ENCODE assay signal across 27 mouse cellular contexts in genomic region chr2:157166371-157167080, GRCm38 (mm10). TPM values are rescaled to one million over a fixed set of nuclear protein-coding genes. Genes with fewer than 3 reads are reported as not detected.
DNase-seq lines count a peak whose midpoint lies in the region; ATAC-seq and TF ChIP-seq lines count a peak whose summit lies in the region.
"Had no signal": no experiment of that assay in that cellular context is flagged by ENCODE, and none has a peak within 500 bp of the region (broad histone marks: within the 10 kb centered on the region; RNA-seq: fewer than 3 reads in every experiment).

No protein-coding gene starts in this region.

- H3K36me3 ChIP-seq in intestine, postnatal 0 days (ENCODE audit: control insufficient read depth, insufficient read depth), result peaks cover 34% of the 10 kb centered on the region

- no peak overlapping the region for H3K9ac ChIP-seq in intestine, postnatal 0 days (ENCODE audit: low read depth, low read length)
- H3K9ac ChIP-seq: embryonic facial prominence, embryonic 13.5 days; forebrain, embryonic 15.5 days; heart, embryonic 12.5 days; hindbrain, embryonic 14.5 days; limb, embryonic 15.5 days; liver, embryonic 14.5 days; midbrain, embryonic 13.5 days; neural tube, embryonic 13.5 days had no signal

- TF ChIP-seq CTCF in gastrocnemius, adult 2 months (IDR thresholded peaks at IDR 0.05), result no peak
- no peak for TF ChIP-seq CTCF in left cerebral cortex, adult 2 months (IDR thresholded peaks at IDR 0.05)
- no peak for TF ChIP-seq CTCF in intestine, postnatal 0 days (IDR thresholded peaks at IDR 0.05; ENCODE audit: low read depth)

- H3K4me2 ChIP-seq in intestine, postnatal 0 days (replicated peaks; ENCODE audit: low read depth), result no peak overlapping the region
- H3K4me2 ChIP-seq: embryonic facial prominence, embryonic 13.5 days; forebrain, embryonic 15.5 days; heart, embryonic 12.5 days; hindbrain, embryonic 14.5 days; limb, embryonic 15.5 days; midbrain, embryonic 13.5 days; neural tube, embryonic 13.5 days had no signal

- H3K27ac ChIP-seq in gastrocnemius, adult 2 months, result peak overlapping the region; percentile 1; the same call in 1 of the 2 replicates
- H3K27ac ChIP-seq in left cerebral cortex, adult 2 months, result no peak overlapping the region
- no peak overlapping the region for H3K27ac ChIP-seq in intestine, postnatal 0 days (ENCODE audit: low read depth, low read length)
- H3K27ac ChIP-seq: embryonic facial prominence, embryonic 13.5 days; forebrain, embryonic 10.5 days; forebrain, embryonic 15.5 days; heart, adult 2 months; hindbrain, embryonic 14.5 days; limb, embryonic 10.5 days; limb, embryonic 15.5 days; liver, embryonic 14.5 days; midbrain, embryonic 13.5 days; neural tube, embryonic 13.5 days had no signal

- H3K4me3 ChIP-seq in gastrocnemius, adult 2 months, result no peak overlapping the region
- H3K4me3 ChIP-seq in left cerebral cortex, adult 2 months, result no peak overlapping the region
- no peak overlapping the region for H3K4me3 ChIP-seq in intestine, postnatal 0 days (ENCODE audit: low read depth, low read length)
- H3K4me3 ChIP-seq: embryonic facial prominence, embryonic 13.5 days; forebrain, embryonic 10.5 days; forebrain, embryonic 15.5 days; heart, adult 2 months; heart, embryonic 12.5 days; limb, embryonic 10.5 days; limb, embryonic 15.5 days; midbrain, embryonic 13.5 days; neural tube, embryonic 13.5 days had no signal

- 94% methylated on average over 12 of the region's 12 CpGs for WGBS in intestine, postnatal 0 days

- intact Hi-C loops in gastrocnemius, adult 2 months (cut with DNase I), result no loop called here
- intact Hi-C loops in left cerebral cortex, adult 2 months (cut with DNase I), result no loop called here

- H3K4me1 ChIP-seq in intestine, postnatal 0 days (replicated peaks; ENCODE audit: control insufficient read depth, insufficient read depth, low read length), result no peaks in the 10 kb centered on the region
- H3K4me1 ChIP-seq: embryonic facial prominence, embryonic 13.5 days; forebrain, embryonic 15.5 days; limb, embryonic 10.5 days; limb, embryonic 15.5 days had no signal

- H3K27me3 ChIP-seq in intestine, postnatal 0 days (replicated peaks; ENCODE audit: control insufficient read depth, insufficient read depth, low read length), result no peaks in the 10 kb centered on the region
- H3K27me3 ChIP-seq: embryonic facial prominence, embryonic 13.5 days; forebrain, embryonic 15.5 days; heart, embryonic 12.5 days; limb, embryonic 15.5 days; midbrain, embryonic 13.5 days; neural tube, embryonic 13.5 days; Patski had no signal

- DNase-seq in gastrocnemius, adult 2 months, result no peak
- no peak for DNase-seq in gastrocnemius, postnatal 4 days (ENCODE audit: low spot score in 2 of 2)
- peak; percentile 17 to 21 for DNase-seq in left cerebral cortex, adult 18-20 months (ENCODE audit: low spot score in 2 of 2)
- no peak for DNase-seq in left cerebral cortex, adult 2 months (ENCODE audit: extremely low spot score in 1 of 2, low spot score in 2 of 2)
- DNase-seq in right cerebral cortex, postnatal 10 days (ENCODE audit: low spot score in 2 of 2), result peak; percentile 26 to 40
- DNase-seq in right cerebral cortex, postnatal 14 days, result no peak
- DNase-seq: adrenal gland, postnatal 14 days; cerebellum, adult 11-12 months; cerebellum, adult 9-11 months; gastrocnemius, postnatal 25 days; heart, adult 2 months; kidney, adult 11 months; kidney, postnatal 14 days; lung, adult 2 months; lung, postnatal 14 days had no signal

- no peaks in the 10 kb centered on the region for H3K9me3 ChIP-seq in intestine, postnatal 0 days (ENCODE audit: control insufficient read depth)
- H3K9me3 ChIP-seq: embryonic facial prominence, embryonic 13.5 days; forebrain, embryonic 10.5 days; forebrain, embryonic 15.5 days; heart, embryonic 12.5 days; limb, embryonic 10.5 days; limb, embryonic 15.5 days; midbrain, embryonic 13.5 days; neural tube, embryonic 13.5 days had no signal

- ATAC-seq in intestine, postnatal 0 days, result no peak
- ATAC-seq: forebrain, embryonic 15.5 days; midbrain, embryonic 13.5 days; Patski had no signal

RNA-seq across cellular contexts. Expression of gene Samhd1, which starts 31.5 kb away (rescaled TPM):
- 10 to 100 TPM; 15.1 to 15.8 TPM for total RNA-seq in gastrocnemius, adult 2 months (2021)
- 10 to 100 TPM; 23.4 to 23.6 TPM for total RNA-seq in gastrocnemius, postnatal 4 days (2021)
- total RNA-seq in left cerebral cortex, adult 18-20 months (2021), result 10 to 100 TPM; 12.7 to 13.9 TPM
- total RNA-seq in left cerebral cortex, adult 2 months (2021), result 10 to 100 TPM; 12.7 to 12.9 TPM
- polyA plus RNA-seq in intestine, postnatal 0 days (2015; fragmentation: Nextera tagmentation; extraction: Ambion mirVana), result 29.4 and 33.7 TPM in 2 replicates

RNA-seq across cellular contexts. Expression of gene Rbl1, which starts 37.8 kb away (rescaled TPM):
- 1 to 10 TPM; 1.6 to 1.7 TPM for total RNA-seq in gastrocnemius, adult 2 months (2021)
- total RNA-seq in gastrocnemius, postnatal 4 days (2021), result 10 to 100 TPM; 11.8 to 13.3 TPM
- total RNA-seq in left cerebral cortex, adult 18-20 months (2021), result 1 to 10 TPM; 1.4 to 1.8 TPM
- 1 to 10 TPM; 1.6 to 2.4 TPM for total RNA-seq in left cerebral cortex, adult 2 months (2021)
- polyA plus RNA-seq in intestine, postnatal 0 days (2015; fragmentation: Nextera tagmentation; extraction: Ambion mirVana), result 9.3 and 9.7 TPM in 2 replicates

Comparison
In these comparisons a context has a peak if more than half of its experiments do, and no peak if none do; other contexts are left out.
1. DNase-seq: peak in left cerebral cortex, adult 18-20 months (2 of 2) and right cerebral cortex, postnatal 10 days (2 of 2); none in gastrocnemius, adult 2 months (single experiment), gastrocnemius, postnatal 4 days (0 of 2), left cerebral cortex, adult 2 months (0 of 2) and right cerebral cortex, postnatal 14 days (single experiment).